In the genomic region with DNA sequence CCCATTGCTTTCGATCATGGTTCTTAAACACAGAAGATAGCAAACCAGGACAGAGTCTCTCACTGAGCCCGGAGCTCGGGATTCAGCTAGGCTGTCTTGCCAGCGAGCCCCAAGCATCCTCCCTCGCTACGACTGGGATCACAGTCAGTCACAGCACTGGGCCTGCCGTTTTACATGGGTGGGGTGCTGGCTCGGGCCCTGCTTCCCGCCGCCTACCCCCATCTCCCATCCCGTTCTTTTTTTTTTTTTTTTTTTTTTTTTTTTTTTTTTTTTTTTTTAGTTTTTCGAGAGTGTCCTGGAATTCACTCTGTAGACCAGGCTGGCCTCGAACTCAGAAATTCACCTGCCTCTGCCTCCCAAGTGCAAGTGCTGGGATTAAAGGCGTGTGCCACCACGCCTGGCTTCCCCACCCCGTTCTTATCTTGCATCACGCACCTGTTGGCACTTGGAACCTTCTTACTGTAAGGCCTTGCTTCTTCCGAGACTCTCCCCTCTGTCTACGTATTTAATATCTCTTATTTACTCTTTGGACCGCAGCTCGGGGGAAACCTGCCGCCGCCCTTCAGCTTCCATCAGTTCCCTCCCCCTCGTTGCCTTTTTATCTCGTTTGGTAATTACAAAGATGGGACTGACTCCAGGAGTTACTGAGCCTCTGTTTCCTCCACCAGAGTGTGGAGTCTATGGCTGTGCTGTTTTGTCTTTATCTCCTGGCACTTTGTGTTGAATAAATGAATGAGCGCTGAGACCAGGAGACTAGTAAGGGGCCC, we compare ENCODE assay signal across 21 mouse cellular contexts. TPM values are rescaled to one million over a fixed set of nuclear protein-coding genes. Genes with fewer than 3 reads are reported as not detected.
"Had no signal": no experiment of that assay in that cellular context is flagged by ENCODE, and none has a peak within 500 bp of the region (broad histone marks: within the 10 kb centered on the region; RNA-seq: fewer than 3 reads in every experiment).

No protein-coding gene starts in this region.

- H3K4me2 ChIP-seq: limb, embryonic 13.5 days; neural tube, embryonic 15.5 days; stomach, embryonic 15.5 days had no signal

- H3K36me3 ChIP-seq: limb, embryonic 13.5 days; midbrain, embryonic 10.5 days; neural tube, embryonic 15.5 days; stomach, embryonic 15.5 days had no signal

- H3K27ac ChIP-seq: kidney, postnatal 0 days; limb, embryonic 13.5 days; liver, embryonic 14.5 days; midbrain, embryonic 10.5 days; neural tube, embryonic 15.5 days; stomach, embryonic 15.5 days had no signal

- H3K4me1 ChIP-seq: stomach, embryonic 15.5 days had no signal

- DNase-seq: kidney, adult 9 months; kidney, postnatal 36 days; layer of hippocampus, adult 9-11 months; left cerebral cortex, postnatal 4 days; lung, adult 18-20 months; lung, postnatal 36 days; midbrain, embryonic 14.5 days; right cerebral cortex, postnatal 4 days; thymus, postnatal 4 days had no signal

- ATAC-seq: lung, postnatal 0 days had no signal

- H3K9me3 ChIP-seq: limb, embryonic 13.5 days; midbrain, embryonic 10.5 days; neural tube, embryonic 15.5 days; stomach, embryonic 15.5 days had no signal

- H3K27me3 ChIP-seq: limb, embryonic 13.5 days; neural tube, embryonic 15.5 days; stomach, embryonic 15.5 days had no signal

- H3K9ac ChIP-seq: limb, embryonic 13.5 days; liver, embryonic 14.5 days; neural tube, embryonic 15.5 days; stomach, embryonic 15.5 days had no signal

- H3K4me3 ChIP-seq: limb, embryonic 13.5 days; midbrain, embryonic 10.5 days; myocyte; neural tube, embryonic 15.5 days; stomach, embryonic 15.5 days had no signal

RNA-seq across cellular contexts. Expression of a gene that starts 18.2 kb away (rescaled TPM):
- total RNA-seq: left cerebral cortex, postnatal 4 days; megakaryocyte progenitor cell, adult 5-6 weeks had no signal
- polyA plus RNA-seq: kidney, postnatal 0 days; limb, embryonic 13.5 days; midbrain, embryonic 10.5 days; midbrain, embryonic 14.5 days; myocyte; neural tube, embryonic 11.5 days; neural tube, embryonic 15.5 days; spleen, adult 2 months; stomach, embryonic 15.5 days had no signal

RNA-seq across cellular contexts. Expression of a gene that starts 31.1 kb away (rescaled TPM):
- total RNA-seq: layer of hippocampus, adult 18-20 months; left cerebral cortex, postnatal 4 days; megakaryocyte progenitor cell, adult 5-6 weeks had no signal
- polyA plus RNA-seq: limb, embryonic 13.5 days; liver, embryonic 14.5 days; midbrain, embryonic 14.5 days; myocyte; neural tube, embryonic 11.5 days; neural tube, embryonic 15.5 days had no signal

RNA-seq across cellular contexts. Expression of a gene that starts 46.4 kb away (rescaled TPM):
- total RNA-seq: megakaryocyte progenitor cell, adult 5-6 weeks had no signal
